Mouse (Mus musculus) liver, postnatal 0 days (tissue): ENCODE results near the gene Msln. TPM values are rescaled to one million over a fixed set of nuclear protein-coding genes. Genes with fewer than 3 reads are reported as not detected.

Experiments used
- ATAC-seq: fragments of 200-750 bp; cut with Nextera tagmentation; 2 replicates; pipeline ENCODE4 v1.8.0; 2017; ENCODE audit warnings: mild to moderate bottlenecking, moderate library complexity
- DNase-seq: peaks from one replicate; pipeline ENCODE4 v3.0.0-alpha.2; 2016
- H3K27ac ChIP-seq: fragments of 300-500 bp; sonication (generic); 2 replicates; pipeline ENCODE4 v1.5.1; 2014; ENCODE audit warnings: antibody characterized with exemption, moderate library complexity, mild to moderate bottlenecking, low read depth
- H3K27me3 ChIP-seq: fragments of 300-500 bp; sonication (generic); 2 replicates; pipeline ENCODE4 v1.6.1; 2014; ENCODE audit warnings: low read length, control low read depth, mixed read lengths; ENCODE audit not compliant: insufficient read depth
- H3K36me3 ChIP-seq: fragments of 300-500 bp; sonication (generic); replicated peaks from 2 replicates; pipeline ENCODE4 v1.6.1; 2014; ENCODE audit warnings: mild to moderate bottlenecking, control low read depth, low read length, moderate library complexity, mixed read lengths; ENCODE audit not compliant: insufficient read depth
- H3K4me1 ChIP-seq: fragments of 300-500 bp; sonication (generic); 2 replicates; pipeline ENCODE4 v1.6.1; 2014; ENCODE audit warnings: antibody characterized with exemption, mild to moderate bottlenecking, control low read depth; ENCODE audit not compliant: insufficient read depth
- H3K4me2 ChIP-seq: fragments of 300-500 bp; sonication (generic); 2 replicates; pipeline ENCODE4 v1.6.1; 2014; ENCODE audit warnings: low read depth, mild to moderate bottlenecking, low read length, moderate library complexity, mixed read lengths
- H3K4me3 ChIP-seq: fragments of 300-500 bp; sonication (generic); 2 replicates; pipeline ENCODE4 v1.5.1; 2014; ENCODE audit warnings: low read depth, low read length
- H3K9ac ChIP-seq: fragments of 300-500 bp; sonication (generic); replicated peaks from 2 replicates; pipeline ENCODE4 v1.6.1; 2014; ENCODE audit warnings: mild to moderate bottlenecking, moderate library complexity
- H3K9me3 ChIP-seq: fragments of 300-500 bp; sonication (generic); 2 replicates; pipeline ENCODE4 v1.6.1; 2016; ENCODE audit warnings: mild to moderate bottlenecking, control low read depth, low read length, mixed read lengths
- CTCF ChIP-seq: sonication (generic); IDR thresholded peaks from 2 replicates; pipeline ENCODE4 v1.5.1; 2016; ENCODE audit warnings: antibody characterized with exemption, low read depth
- EP300 ChIP-seq: IDR thresholded peaks from 2 replicates; pipeline ENCODE4 v1.6.1; 2016; ENCODE audit warnings: antibody characterized with exemption, low read depth, mild to moderate bottlenecking
- WGBS: fragments of 180-500 bp; shearing (Covaris S2); extraction: QIAGEN DNeasy Blood & Tissue Kit; methylation state at CpG from one replicate; pipeline ENCODE4 v1.1.7; 2014; ENCODE audit not compliant: insufficient replicate concordance; 5-methylcytosine and 5-hydroxymethylcytosine counted together
- polyA plus RNA-seq: library from polyadenylated mRNA; unstranded; fragments of >200 nt; fragmentation: Nextera tagmentation; extraction: Ambion mirVana; gene quantifications from 2 replicates; pipeline ENCODE4 v1.2.1, GENCODE M21; 2015

Gene Msln
- polyA plus RNA-seq = 12.3 and 14.7 TPM in 2 replicates

GRCm38 (mm10) chr17:25754241-25754640 lies at the start of gene Msln:
Msln (minus strand) TSS chr17:25754378.
- no peak for ATAC-seq
- DNase-seq = no peak
- Histone ChIP-seq H3K4me1 (no peaks in the 10 kb centered on the region), H3K9me3 (no peaks in the 10 kb centered on the region), H3K36me3 (no peaks in the 10 kb centered on the region), H3K9ac (no peak within 1 kb of the TSS), H3K4me3 (no peak within 1 kb of the TSS), H3K27me3 (0 out of 2 replicates have a peak, but pooled peaks cover 3% of the 10 kb centered on the region), H3K27ac (no peak within 1 kb of the TSS), H3K4me2 (no peak within 1 kb of the TSS)
- WGBS = 79% methylated on average over 9 of the region's 9 CpGs
- TF ChIP-seq CTCF = no peak
- TF ChIP-seq EP300 = no peak

- Histone ChIP-seq H3K27me3 (peaks cover 17% of the 10 kb centered on the region), H3K9ac (no peak overlapping the region), H3K4me2 (no peak overlapping the region), H3K27ac (no peak overlapping the region), H3K9me3 (no peaks in the 10 kb centered on the region), H3K4me3 (no peak overlapping the region), H3K36me3 (no peaks in the 10 kb centered on the region), H3K4me1 (no peaks in the 10 kb centered on the region)
- 15% methylated on average over 10 of the region's 10 CpGs for WGBS
- TF ChIP-seq CTCF (no peak), EP300 (no peak)
- DNase-seq (no peak), ATAC-seq (no peak)
Observed at GRCm38 (mm10) chr17:25802825-25803517, 48.8 kb upstream of the Msln start.

GRCm38 (mm10) chr17:25801029-25801428 lies 46.9 kb upstream of the Msln start:
- DNase-seq (peak; percentile 65), ATAC-seq (peak; percentile 40; the same call in 1 of the 2 replicates)
- 0 out of 2 replicates have a peak, but pooled peaks cover 8% of the 10 kb centered on the region for H3K27me3 ChIP-seq
- H3K9me3 ChIP-seq = no peaks in the 10 kb centered on the region
- no peak overlapping the region for H3K9ac ChIP-seq
- TF ChIP-seq EP300 (no peak), CTCF (peak; percentile 93)
- no peak overlapping the region for H3K4me2 ChIP-seq
- H3K27ac ChIP-seq = no peak overlapping the region
- no peaks in the 10 kb centered on the region for H3K36me3 ChIP-seq
- 2% methylated on average over 6 of the region's 6 CpGs for WGBS
- H3K4me3 ChIP-seq = no peak overlapping the region
- peaks cover 9% of the 10 kb centered on the region for H3K4me1 ChIP-seq

- Histone ChIP-seq H3K4me3 (peak within 1 kb of the TSS; percentile 89), H3K36me3 (no peaks in the 10 kb centered on the region), H3K27ac (no peak within 1 kb of the TSS), H3K9me3 (no peaks in the 10 kb centered on the region), H3K4me1 (peaks cover 22% of the 10 kb centered on the region), H3K9ac (peak within 1 kb of the TSS; percentile 72), H3K4me2 (peak within 1 kb of the TSS; percentile 98), H3K27me3 (0 out of 2 replicates have a peak, but pooled peaks cover 4% of the 10 kb centered on the region)
- TF ChIP-seq EP300 = no peak
- no peak for TF ChIP-seq CTCF
- ATAC-seq = peak; percentile 67
- peak; percentile 91 for DNase-seq
- under 1% methylated on average over 34 of the region's 35 CpGs for WGBS
Observed at GRCm38 (mm10) chr17:25796951-25797369, 42.8 kb upstream of the Msln start, which contains the start of gene Metrn. Metrn (minus strand) TSS chr17:25797136.

- under 1% methylated on average over 37 of the region's 37 CpGs for WGBS
- ATAC-seq (peak; percentile 1; the same call in 1 of the 2 replicates), DNase-seq (no peak)
- 0 out of 2 replicates have a peak, but pooled peaks cover 1% of the 10 kb centered on the region for H3K27me3 ChIP-seq
- H3K27ac ChIP-seq = no peak overlapping the region
- peak overlapping the region; percentile 72 for H3K9ac ChIP-seq
- H3K4me3 ChIP-seq = peak overlapping the region; percentile 89
- peaks cover 25% of the 10 kb centered on the region for H3K4me1 ChIP-seq
- no peak for TF ChIP-seq CTCF
- no peak for TF ChIP-seq EP300
- H3K36me3 ChIP-seq = no peaks in the 10 kb centered on the region
- peak overlapping the region; percentile 98 for H3K4me2 ChIP-seq
- no peaks in the 10 kb centered on the region for H3K9me3 ChIP-seq
Observed at GRCm38 (mm10) chr17:25796211-25796771, 42.1 kb upstream of the Msln start.

- WGBS = 46% methylated on average over 6 of the region's 6 CpGs
Observed at GRCm38 (mm10) chr17:25795609-25796092, 41.5 kb upstream of the Msln start, which contains the start of gene AC134908.4. AC134908.4 (minus strand) TSS chr17:25795659.

More at GRCm38 (mm10) chr17:25795609-25796092, 41.5 kb upstream of the Msln start, which contains the start of gene AC134908.4:
- no peak for ATAC-seq
- TF ChIP-seq EP300 (no peak), CTCF (no peak)
- Histone ChIP-seq H3K9ac (peak within 1 kb of the TSS; percentile 72), H3K27ac (no peak within 1 kb of the TSS), H3K4me3 (peak within 1 kb of the TSS; percentile 89), H3K36me3 (no peaks in the 10 kb centered on the region), H3K4me1 (peaks cover 27% of the 10 kb centered on the region), H3K9me3 (no peaks in the 10 kb centered on the region), H3K4me2 (peak within 1 kb of the TSS; percentile 98), H3K27me3 (no peaks in the 10 kb centered on the region)
- DNase-seq = no peak
